Mouse (Mus musculus) megakaryocyte, embryonic 14.5 days (primary cell): Measurements from ENCODE around the gene Acadvl. TPM values are rescaled to one million over a fixed set of nuclear protein-coding genes. Genes with fewer than 3 reads are reported as not detected.
A peak's percentile ranks its signal among the peaks of the same experiment; 100 is the strongest.
"Not testable (repeated sequence)": the region's sequence is repeated elsewhere in the genome, so short reads cannot be mapped to it uniquely, and the experiment has no call there.

Experiments
- H3K27me3 ChIP-seq: replicated peaks from 2 replicates; pipeline ENCODE3; 2012; ENCODE audit warnings: inconsistent platforms
- H3K36me3 ChIP-seq: replicated peaks from 2 replicates; pipeline ENCODE3; 2012; ENCODE audit warnings: low read length, inconsistent platforms, mixed read lengths
- H3K4me1 ChIP-seq: 2 replicates; pipeline ENCODE4 v1.6.1; 2012; ENCODE audit warnings: inconsistent platforms
- H3K4me3 ChIP-seq: replicated peaks from 2 replicates; pipeline ENCODE3; 2012; ENCODE audit warnings: moderate library complexity, mild to moderate bottlenecking, inconsistent platforms
- H3K9me3 ChIP-seq: 2 replicates; pipeline ENCODE4 v1.6.1; 2012; ENCODE audit warnings: inconsistent platforms
- FLI1 ChIP-seq: IDR thresholded peaks from 2 replicates; pipeline ENCODE4 v1.6.1; 2012; ENCODE audit warnings: low read length, inconsistent platforms, mixed read lengths
- GATA1 ChIP-seq: IDR thresholded peaks from 3 replicates; pipeline ENCODE4 v1.6.1; 2012; ENCODE audit warnings: mixed read lengths, low read length, inconsistent platforms, borderline replicate concordance
- polyA plus RNA-seq: library from polyadenylated mRNA; stranded (reverse); fragments of >175 nt; gene quantifications from 2 replicates; pipeline ENCODE4 v1.2.3, GENCODE M21; 2012; ENCODE audit warnings: low replicate concordance; ENCODE audit not compliant: insufficient read depth

Acadvl gene
- polyA plus RNA-seq, 1 experiment: 12.7 TPM

DNA sequence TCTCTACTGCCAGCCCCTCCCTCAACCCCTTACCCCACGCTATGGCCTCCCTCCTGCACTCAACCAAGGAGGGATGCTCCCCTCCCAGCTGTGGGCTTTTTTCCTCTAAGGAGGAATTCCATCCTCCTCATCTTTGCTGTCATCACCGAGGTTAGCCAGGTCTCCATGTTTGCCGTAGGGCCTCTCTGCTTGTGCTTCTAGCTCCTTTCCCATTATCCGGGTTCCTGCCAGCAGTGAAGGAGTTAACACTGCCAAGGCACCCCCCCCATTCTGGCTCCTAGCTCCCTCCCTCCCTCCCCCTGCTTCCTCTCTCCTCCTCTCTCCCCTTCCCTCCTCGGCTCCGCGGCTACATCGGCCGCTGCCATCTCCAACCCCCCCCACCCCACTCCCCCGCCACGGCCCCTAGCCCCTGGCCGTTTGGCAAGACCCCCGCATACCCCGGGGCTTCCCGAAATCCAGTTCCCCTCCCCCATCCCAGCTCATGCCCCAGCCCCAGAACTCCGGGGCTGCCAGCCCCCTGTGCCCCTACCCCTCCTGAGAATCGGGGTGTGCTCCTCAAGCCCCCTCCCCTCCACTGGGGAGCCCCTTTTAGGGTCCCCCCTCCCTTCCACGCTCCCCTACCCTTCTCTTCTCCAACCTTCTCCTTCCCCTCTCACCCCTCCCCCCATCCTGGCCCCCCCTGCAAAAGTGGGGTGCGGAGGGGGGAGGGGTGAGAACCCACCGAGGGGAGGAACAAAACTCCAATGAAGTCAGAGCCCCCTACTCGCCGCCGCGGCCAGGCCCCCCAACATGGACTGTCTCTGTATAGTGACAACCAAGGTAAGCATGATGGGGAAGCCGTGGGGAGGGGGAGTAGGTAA, 3.1 kb upstream of the Acadvl start:
- Histone ChIP-seq H3K36me3 (peaks cover 9% of the 10 kb centered on the region), H3K9me3 (no peaks in the 10 kb centered on the region), H3K4me1 (peaks cover 88% of the 10 kb centered on the region), H3K4me3 (peak overlapping the region; percentile 92), H3K27me3 (no peaks in the 10 kb centered on the region)
- no peak for TF ChIP-seq GATA1
- TF ChIP-seq FLI1: no peak

DNA sequence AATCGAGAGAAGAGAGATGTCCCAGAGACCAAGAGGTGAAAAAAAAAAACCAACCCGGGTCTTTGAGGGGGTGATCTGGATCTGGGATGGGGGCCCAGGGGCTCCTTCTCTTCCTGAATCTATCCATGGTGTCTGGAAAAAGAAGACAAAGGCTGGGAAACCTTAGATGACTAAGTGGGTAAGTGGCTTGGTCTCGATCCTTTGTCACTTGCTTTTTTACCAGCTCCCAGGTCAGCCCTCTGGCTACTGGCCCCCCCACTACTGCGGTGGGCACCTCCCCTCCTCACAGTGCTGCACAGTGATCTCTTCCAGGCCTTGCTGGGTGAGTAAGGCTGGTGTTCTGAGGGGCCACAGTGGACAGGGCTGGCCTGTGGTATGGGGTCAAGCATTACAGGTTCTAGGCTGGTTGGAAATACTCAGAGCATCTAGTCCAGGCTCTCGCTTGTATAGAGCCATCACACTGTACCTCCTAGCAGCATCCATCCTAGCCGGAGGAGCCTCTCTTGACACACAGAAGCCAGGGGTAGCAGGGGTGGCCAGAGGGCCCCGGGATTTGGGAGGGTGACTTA, 2.1 kb upstream of the Acadvl start:
- Histone ChIP-seq H3K9me3 (no peaks in the 10 kb centered on the region), H3K36me3 (peaks cover 20% of the 10 kb centered on the region), H3K4me3 (peak overlapping the region; percentile 92), H3K27me3 (no peaks in the 10 kb centered on the region), H3K4me1 (peaks cover 89% of the 10 kb centered on the region)
- no peak for TF ChIP-seq GATA1
- TF ChIP-seq FLI1: no peak

DNA sequence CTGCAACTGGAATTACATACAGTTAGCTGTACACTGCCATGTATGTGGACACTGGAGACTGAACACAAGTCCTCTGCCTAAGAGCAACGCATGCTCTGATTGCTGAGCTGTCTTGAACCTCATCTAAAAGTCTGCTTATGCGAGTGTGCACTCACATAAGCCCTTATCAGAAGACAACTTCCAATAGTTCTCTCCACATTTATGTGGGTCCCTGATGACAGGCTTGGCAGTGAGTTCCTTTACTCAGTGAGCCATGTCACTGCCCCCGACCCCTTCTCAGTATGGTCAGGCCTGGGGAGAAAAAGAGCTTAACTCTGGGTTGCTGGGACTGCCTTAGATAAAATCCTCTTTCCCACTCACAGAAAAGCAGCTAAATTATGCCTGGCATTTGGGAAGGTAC, 1.5 kb upstream of the Acadvl start, which contains the start of gene Dlg4:
Gene Dlg4, plus strand, starts transcription at position 274 of the 400 bp plus-strand sequence.
- Histone ChIP-seq H3K27me3 (no peaks in the 10 kb centered on the region), H3K4me3 (peak within 1 kb of the TSS; percentile 92), H3K36me3 (peaks cover 26% of the 10 kb centered on the region), H3K9me3 (no peaks in the 10 kb centered on the region), H3K4me1 (peaks cover 82% of the 10 kb centered on the region)
- TF ChIP-seq GATA1 (no peak), FLI1 (no peak)

DNA sequence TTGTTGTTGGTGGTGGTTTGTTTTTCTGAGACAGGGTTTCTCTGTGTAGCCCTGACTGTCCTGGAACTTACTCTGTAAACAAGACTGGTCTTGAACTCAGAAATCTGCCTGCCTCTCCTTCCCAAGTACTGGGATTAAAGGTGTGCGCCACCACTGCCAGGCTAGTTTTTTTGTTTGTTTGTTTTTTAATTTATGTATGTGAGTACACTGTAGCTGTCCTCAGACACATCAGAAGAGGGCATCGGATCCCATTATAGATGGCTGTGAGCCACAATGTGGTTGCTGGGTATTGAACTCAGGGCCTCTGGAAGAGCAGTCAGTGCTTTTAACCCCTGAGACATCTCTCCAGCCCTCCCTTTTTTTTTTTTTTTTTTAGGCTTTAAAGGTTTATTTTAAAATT, 966 bp upstream of the Acadvl start:
- not testable (repeated sequence) for H3K4me3 ChIP-seq, H3K9me3 ChIP-seq, H3K27me3 ChIP-seq
- Histone ChIP-seq H3K36me3 (peaks cover 31% of the 10 kb centered on the region), H3K4me1 (peaks cover 78% of the 10 kb centered on the region)

DNA sequence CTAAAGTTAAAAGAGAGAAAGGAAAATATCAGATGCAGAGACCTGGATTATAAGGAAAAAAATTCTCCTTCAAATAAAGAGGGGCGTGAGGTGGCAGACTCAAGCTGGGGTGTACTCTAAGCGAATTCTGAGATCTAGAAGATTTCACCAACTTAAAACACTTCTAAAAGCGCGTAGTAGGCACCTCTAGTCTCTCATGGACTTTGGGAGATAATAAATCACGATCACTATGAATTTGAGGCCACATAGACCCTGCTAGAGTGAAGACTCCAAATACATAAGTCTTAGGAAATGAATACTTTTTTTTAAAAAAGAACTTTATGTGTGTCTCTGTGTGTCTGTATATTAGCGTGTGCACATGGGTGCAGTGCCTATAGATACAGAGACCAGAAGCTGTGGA, 466 bp upstream of the Acadvl start:
- no peak for TF ChIP-seq GATA1
- TF ChIP-seq FLI1: no peak
- Histone ChIP-seq H3K27me3 (no peaks in the 10 kb centered on the region), H3K4me1 (peaks cover 73% of the 10 kb centered on the region), H3K36me3 (peaks cover 36% of the 10 kb centered on the region), H3K9me3 (no peaks in the 10 kb centered on the region), H3K4me3 (peak overlapping the region; percentile 93)

DNA sequence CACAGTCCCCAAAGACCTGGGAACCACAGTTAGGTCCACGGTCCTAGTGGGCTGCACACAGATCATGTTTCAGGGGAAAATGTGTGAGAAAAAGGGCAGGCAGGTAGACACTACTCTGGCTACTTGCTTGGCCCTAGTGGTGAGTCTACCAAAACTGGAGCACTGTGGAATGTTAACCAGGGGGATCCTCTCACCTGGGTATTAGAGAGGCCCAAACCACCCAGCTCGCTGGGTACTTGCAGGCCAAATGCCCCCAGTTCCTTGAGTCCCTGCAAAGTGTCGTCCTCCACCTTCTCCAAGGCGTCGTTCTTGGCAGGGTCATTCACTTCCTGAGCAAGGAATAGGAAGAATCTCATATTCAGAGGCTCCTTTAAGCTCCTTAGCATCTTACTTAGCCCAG, 1.2 kb downstream of the Acadvl start:
- H3K9me3 ChIP-seq: no peaks in the 10 kb centered on the region
- no peak for TF ChIP-seq GATA1
- TF ChIP-seq FLI1: no peak
- peaks cover 56% of the 10 kb centered on the region for H3K4me1 ChIP-seq
- H3K27me3 ChIP-seq: no peaks in the 10 kb centered on the region
- peaks cover 52% of the 10 kb centered on the region for H3K36me3 ChIP-seq
- no peak overlapping the region for H3K4me3 ChIP-seq

DNA sequence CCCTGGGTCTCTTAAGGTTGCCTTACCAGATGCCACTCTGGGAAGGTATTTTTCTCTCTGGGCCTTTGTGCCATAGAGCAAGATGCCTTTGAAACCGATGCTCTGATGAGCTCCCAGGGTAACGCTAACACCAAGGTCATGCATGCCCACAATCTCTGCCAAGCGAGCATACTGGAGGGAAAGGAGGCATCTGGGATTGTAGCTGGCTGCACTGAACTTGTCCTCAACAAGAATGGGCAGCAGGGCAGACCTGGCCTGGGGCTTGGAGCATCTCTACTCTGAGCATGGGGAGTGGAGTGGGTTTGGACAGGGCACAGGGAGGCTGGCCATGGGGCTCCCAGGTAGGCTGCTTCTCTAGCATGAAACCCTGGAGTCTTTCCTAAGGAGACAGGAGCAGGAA, 1.8 kb downstream of the Acadvl start:
- no peak overlapping the region for H3K4me3 ChIP-seq
- H3K9me3 ChIP-seq: no peaks in the 10 kb centered on the region
- H3K36me3 ChIP-seq: peaks cover 59% of the 10 kb centered on the region
- peaks cover 50% of the 10 kb centered on the region for H3K4me1 ChIP-seq
- no peaks in the 10 kb centered on the region for H3K27me3 ChIP-seq
- TF ChIP-seq FLI1 (no peak), GATA1 (no peak)

DNA sequence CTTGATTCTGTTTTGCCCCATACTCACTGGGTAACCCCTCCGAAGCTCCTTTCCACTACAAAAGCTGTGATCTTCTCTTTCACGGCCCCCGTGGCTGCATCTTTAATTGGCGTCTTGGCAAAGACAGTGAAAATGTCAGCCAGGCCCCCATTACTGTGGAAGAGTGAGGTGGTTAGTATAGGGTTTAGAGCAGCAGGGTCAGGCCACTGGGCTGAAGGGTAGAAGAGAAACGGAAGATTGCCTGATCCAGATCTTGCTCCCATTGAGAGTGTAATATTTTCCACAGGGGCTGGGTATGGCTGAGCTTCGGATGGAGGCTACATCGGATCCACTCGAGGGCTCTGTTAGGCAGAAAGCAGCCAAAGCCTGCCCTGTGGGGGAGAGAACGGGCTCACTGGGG, 2.3 kb downstream of the Acadvl start:
- TF ChIP-seq GATA1: no peak
- no peak for TF ChIP-seq FLI1
- peaks cover 63% of the 10 kb centered on the region for H3K36me3 ChIP-seq

DNA sequence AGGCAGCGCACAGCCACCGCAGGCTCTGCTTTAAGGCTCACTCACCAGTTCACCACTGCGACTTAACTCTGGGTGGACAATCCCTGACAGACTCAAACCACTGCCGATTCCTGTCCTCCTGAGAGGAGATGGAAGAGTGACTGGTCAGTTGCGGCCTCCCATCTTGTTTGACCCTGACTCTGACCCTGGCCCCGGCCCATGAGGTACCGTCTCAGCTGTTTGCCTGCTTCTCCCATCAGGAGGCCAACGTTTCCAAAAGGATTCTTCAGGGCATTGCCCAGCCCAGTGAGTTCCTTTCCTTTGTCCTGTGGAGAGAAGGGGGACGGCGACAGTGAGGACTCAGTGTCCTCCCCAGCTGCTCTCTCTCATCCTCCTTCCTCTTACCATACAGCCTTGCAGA, 4.2 kb downstream of the Acadvl start:
- Histone ChIP-seq H3K4me1 (peaks cover 34% of the 10 kb centered on the region), H3K9me3 (no peaks in the 10 kb centered on the region), H3K27me3 (no peaks in the 10 kb centered on the region), H3K36me3 (peaks cover 83% of the 10 kb centered on the region), H3K4me3 (no peak overlapping the region)
- TF ChIP-seq FLI1: no peak
- TF ChIP-seq GATA1: no peak

More for the DNA sequence above, 2.3 kb downstream of the Acadvl start:
- Histone ChIP-seq H3K4me3 (no peak overlapping the region), H3K4me1 (peaks cover 45% of the 10 kb centered on the region), H3K27me3 (no peaks in the 10 kb centered on the region), H3K9me3 (no peaks in the 10 kb centered on the region)

DNA sequence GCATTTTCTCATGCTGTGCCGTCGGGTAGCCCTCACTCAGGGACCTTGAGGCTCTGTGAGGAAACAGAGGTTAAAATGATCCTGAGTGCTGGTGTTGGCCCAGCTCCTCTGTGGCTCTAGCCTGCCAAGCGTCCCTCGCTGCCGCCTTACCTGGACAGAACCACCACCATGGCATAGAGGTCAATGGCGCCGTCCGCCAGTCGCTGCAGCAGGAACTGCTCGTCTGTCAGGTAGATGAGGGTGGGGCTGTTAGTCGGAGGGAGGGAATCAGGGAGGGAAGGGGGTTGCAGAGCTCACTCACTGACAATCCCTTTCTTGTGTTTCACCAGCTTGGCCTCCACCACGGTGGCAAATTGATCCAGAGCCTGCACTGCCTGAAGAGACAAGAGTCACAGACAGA, 4.7 kb downstream of the Acadvl start:
- Histone ChIP-seq H3K27me3 (no peaks in the 10 kb centered on the region), H3K4me1 (peaks cover 34% of the 10 kb centered on the region), H3K36me3 (peaks cover 87% of the 10 kb centered on the region), H3K9me3 (no peaks in the 10 kb centered on the region), H3K4me3 (no peak overlapping the region)
- TF ChIP-seq FLI1: no peak
